Mouse (Mus musculus) liver, embryonic 14.5 days (tissue): ENCODE results near the gene Kiss1.
A peak's percentile ranks its signal among the peaks of the same experiment; 100 is the strongest.

Experiments used
- CTCF ChIP-seq: IDR thresholded peaks from 2 replicates; pipeline ENCODE4 v1.5.1; 2016; ENCODE audit warnings: antibody characterized with exemption, low read depth, control low read depth
- EP300 ChIP-seq: IDR thresholded peaks from 2 replicates; pipeline ENCODE4 v1.6.1; 2016; ENCODE audit warnings: antibody characterized with exemption, low read depth

DNA sequence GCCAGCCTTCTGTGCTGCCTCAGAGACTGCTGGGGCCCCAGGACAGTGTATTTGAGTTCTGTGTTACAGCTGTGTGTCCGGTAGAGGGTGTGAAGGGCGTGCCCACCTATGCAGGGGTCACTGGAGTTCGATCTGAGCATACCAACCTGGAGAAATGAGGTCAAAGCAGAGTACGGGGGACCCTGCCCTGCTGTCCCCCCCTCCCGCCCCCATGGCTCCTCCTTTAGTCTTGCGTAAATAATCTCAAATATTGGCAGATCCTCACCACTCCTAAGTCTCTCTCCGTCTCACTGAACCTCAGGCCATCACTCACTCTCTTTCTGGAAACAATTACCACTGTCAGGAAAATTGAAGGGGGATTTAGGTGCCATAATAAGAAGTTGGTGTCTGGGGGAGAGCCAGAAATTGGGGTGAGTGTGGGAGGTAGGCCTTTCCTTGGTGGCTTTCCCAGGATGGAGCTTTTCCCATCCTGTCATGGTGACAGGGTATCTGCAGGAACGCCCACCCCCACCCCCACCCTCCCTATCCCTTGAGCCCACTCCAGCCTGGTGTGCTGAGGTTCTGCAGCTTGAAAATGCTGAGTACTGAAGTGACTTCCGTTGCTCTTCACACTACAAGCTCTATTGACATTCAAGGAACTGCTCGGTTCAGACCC is 45.4 kb downstream of the Kiss1 start:
- TF ChIP-seq CTCF (0 out of 2 replicates have a peak, but pooled peaks have one; percentile 4), EP300 (no peak)
